Mouse (Mus musculus) adrenal gland, adult 8-10 months (tissue): Measurements from ENCODE around the gene Ttc23l. TPM values are rescaled to one million over a fixed set of nuclear protein-coding genes. Genes with fewer than 3 reads are reported as not detected.
"Not testable (repeated sequence)": the region's sequence is repeated elsewhere in the genome, so short reads cannot be mapped to it uniquely, and the experiment has no call there.

Experiments used
- DNase-seq: peaks from one replicate; pipeline ENCODE4 v3.0.0; 2022
- total RNA-seq, 4 experiments: library from RNA; stranded (reverse); gene quantifications; 2 replicates each; pipeline ENCODE4 v1.2.4; 2022

The Ttc23l gene
- total RNA-seq, 4 experiments from 2014 or later: not detected

GRCm38 (mm10) chr15:10506099-10506498 is 52.4 kb downstream of the Ttc23l start:
- peak; percentile 7 for DNase-seq

DNA sequence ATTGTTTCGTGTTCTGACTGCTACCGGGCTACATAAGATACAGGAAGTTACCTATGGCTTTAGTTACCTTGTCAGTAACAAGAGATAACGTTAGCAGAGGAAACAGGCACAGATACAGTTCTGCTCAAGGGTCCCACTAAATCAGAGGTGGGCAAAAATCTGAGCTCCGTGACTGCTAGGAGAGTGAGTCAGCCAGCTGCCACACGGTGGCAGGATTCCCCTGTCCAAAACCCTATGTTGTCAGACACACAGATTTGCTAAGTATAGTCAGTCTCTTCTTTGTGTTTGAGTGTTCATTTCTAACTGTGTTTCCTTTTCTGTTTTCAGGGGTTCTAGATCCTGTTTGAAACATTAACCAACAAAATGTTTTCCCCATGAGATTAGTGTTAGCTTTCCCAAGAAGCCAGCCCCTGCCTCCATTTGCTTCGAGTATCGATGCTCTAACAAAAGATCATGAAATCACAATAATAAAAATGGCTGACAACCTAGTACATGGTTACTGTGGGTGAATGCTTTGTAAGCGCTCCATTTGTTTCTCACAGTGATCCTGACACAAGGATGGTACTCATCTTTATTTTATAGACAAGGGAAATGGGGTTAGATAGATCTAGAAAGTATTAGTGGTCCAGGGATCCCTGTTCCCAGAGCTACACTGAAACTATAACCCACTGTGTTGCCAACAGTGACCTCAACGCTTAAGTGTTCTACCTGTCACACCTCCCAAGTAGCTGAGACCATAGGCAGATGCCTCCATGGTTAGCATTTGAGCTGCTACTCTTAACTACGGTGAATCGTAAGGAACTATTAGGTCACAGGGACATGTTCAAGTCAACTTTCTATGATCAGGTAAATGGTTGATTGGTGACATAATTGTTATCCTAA is 57.4 kb downstream of the Ttc23l start:
- no peak for DNase-seq

DNA sequence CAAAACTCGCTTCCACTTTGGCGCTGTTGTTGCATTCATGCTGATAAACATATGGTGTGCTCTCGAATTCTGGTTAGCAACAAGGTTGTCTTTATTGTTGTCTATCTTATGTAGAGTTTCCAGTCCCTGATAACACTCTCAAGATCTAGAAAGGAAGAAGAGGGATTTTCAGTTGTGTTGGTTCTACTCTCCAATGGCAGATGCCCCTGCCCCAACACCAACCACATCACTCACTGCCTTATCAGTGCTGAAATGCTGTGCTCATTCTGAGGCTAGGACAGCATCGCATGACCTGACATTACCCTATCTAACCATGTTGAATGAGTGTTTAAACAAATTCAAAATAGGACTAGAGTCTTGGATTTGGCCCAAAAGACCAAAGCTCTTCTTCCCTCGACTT is 58.4 kb downstream of the Ttc23l start:
- no peak for DNase-seq

- no peak for DNase-seq
Measured at GRCm38 (mm10) chr15:10499593-10499992, 58.9 kb downstream of the Ttc23l start.

DNA sequence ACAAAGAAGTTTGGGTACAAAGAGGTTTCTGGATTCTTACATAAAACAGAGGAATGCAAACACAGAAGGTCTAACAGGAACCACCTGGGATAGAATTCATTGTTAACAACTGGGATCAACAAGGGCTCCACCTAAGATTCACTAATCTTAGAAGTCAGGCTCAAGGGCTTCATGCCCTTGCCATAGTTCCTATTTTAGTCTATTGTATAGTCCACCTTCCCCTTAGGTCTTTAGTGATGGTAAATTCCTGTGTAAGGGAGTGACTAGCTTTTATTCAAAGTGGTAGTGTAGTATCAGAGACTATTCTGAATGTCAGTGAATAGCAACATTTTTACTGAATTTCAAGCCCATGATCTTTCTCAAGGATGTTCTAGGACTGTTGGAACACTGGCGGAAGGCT is 61.8 kb downstream of the Ttc23l start:
- not testable (repeated sequence) for DNase-seq

GRCm38 (mm10) chr15:10495944-10496343 is 62.5 kb downstream of the Ttc23l start:
- DNase-seq: no peak

DNA sequence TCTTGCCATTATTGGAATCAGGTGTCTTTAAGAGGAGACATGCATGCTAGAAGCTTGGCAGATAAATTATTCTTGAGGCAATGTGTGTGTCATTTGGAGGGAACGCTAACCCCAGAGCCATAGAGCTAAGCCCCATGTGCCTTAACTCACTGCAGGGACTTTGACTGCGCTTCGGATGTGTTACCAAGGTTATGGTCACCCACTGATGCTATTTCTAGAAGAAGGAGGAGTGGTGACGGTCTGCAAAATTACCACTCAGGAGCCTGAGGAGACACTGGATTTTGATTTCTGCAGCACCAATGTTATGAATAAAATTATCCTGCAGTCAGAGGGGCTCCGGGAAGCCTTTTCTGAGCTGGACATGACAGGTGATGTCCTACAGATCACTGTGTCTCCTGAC is 68.4 kb downstream of the Ttc23l start:
- DNase-seq: no peak

DNA sequence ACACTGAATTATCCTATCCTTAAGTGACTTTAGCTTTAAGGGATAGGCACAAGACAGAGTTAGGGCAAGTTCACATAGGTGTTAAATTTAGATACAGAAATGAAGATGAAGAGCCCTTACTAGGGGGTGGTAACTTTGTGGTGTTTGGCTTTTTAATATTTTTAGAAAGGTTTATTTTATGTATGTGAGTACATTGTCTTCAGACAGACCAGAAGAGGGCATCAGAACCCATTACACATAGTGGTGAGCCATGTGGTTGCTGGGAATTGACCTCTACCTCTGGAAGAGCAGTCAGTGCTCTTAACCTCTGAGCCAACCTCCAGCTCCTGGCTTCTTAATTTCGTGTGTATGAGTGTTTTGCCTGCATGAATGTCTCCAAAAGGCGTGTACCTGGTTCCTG is 71.2 kb downstream of the Ttc23l start:
- DNase-seq: no peak

DNA sequence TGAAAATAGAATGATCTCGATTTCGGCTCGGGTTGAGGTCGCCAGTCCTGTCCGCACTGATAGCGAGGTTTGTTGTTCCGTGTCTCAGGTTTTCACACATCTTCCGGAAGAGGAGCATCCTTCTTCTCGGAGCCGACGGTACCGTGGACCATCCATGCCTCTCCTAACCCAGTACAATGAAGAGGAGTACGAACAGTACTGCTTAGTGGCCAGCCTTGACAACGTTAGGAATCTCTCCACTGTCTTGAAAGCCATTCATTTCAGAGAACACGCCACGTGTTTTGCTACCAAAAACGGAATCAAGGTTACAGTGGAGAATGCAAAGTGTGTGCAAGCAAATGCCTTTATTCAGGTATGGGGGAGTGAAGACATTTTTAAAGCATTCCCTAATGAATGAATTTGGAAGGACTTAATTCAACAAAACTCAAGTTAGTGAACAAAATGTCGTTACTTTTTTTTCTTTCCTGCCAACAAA is 72.1 kb downstream of the Ttc23l start:
- DNase-seq: no peak

DNA sequence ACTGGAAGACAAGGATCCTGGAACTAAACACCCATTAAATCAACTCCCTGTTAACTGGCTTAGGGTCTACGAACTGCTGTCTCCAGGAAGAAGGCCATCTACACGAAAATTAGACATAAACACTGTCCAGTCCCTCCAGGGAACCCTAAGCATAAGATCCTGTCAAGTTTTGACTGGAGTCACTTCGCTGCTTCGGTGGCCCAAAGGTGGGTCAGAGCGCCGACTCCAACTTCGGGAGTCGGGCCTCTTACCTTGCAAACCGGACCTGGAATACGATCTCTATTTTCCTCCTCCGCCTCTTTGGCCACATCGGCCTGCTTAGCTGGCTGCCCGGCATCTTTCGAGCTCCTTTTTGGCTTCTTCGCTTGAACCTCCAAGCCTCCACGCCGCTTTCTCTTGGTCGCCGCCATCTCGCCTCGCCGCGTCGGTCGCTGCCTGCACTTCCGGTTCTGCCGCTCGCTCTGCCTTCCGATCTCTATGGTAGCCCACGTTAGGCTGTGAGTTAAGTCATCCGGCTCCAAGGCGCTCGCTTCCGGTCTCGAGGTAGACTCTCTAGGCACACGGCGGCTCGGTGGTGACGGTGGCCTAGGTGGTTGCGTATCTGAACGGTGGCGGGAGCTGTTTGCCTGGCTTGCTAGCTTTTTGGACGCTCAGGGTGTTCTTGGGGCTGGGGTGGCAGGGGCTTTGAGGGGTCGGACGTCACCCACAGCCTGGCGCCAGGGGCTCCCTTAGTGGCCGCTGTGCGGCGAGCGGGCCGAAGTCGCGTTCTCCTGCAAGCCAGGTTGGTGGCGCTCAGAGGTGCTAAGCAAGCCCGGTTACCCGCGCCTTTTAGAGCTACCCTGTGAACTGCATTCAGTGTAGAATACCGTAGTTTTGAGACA is 72.7 kb downstream of the Ttc23l start, which contains the start of the genes Brix1 and Rad1:
Gene Brix1 (minus strand): TSS at position 464 of the 881 bp plus-strand sequence.
Gene Rad1 (plus strand): TSS at position 535 of the 881 bp plus-strand sequence.
- peak; percentile 93 for DNase-seq

DNA sequence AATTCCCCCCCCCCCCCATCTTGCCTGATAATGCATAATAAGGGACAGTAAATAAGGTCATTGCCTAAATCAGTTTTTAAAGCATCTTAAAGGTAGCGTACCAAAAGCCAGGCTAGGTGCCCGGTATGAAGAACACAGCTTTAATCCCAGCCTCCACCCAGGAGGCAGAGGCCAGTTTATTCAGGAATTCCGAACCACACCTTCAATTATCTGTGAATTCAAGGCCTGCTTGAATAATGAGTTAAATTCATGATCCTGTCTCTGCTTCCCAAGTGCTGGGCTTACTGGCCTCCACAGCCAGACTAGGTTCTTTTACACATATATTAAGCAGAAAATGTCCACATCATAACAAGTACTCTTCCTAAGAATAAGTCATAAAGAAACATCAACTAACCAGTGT is 87.5 kb downstream of the Ttc23l start:
- DNase-seq: no peak

DNA sequence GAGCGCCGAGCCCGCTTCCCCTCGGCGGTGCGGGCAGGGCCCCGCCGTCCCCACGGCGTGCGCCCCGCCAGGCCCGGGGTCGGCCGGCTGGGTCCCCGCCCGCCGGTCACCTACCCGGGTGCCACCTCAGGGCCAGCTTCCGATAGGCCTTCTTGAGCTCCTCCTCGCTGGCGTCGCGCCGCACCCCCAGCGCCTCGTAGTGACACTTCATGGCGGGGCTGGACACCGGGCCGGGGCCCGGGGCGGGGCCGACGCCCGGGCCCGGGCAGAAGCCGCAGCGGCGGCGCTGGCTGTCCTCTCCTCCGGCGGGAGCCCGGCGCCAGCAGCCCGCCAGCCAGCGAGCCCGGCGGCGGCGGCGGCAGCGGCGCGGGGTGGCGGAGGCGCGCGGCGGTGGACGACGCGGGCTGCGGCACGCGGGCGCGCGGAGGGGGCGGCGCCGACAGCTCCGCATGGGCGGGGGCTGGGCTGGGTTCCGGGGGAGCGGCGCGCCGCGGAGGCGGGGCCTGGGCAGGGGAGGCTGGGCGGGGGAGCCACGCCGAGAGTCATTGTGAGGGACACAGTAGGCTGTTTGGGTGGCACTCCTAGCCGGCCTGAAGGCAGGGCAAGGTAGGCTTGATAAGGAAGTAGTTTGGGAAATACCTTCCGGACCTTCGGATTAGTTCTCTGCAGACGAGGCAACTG is 88.2 kb downstream of the Ttc23l start, which contains the start of gene Dnajc21:
Gene Dnajc21 (minus strand): TSS at position 366 of the 681 bp plus-strand sequence.
- DNase-seq: peak; percentile 83

DNA sequence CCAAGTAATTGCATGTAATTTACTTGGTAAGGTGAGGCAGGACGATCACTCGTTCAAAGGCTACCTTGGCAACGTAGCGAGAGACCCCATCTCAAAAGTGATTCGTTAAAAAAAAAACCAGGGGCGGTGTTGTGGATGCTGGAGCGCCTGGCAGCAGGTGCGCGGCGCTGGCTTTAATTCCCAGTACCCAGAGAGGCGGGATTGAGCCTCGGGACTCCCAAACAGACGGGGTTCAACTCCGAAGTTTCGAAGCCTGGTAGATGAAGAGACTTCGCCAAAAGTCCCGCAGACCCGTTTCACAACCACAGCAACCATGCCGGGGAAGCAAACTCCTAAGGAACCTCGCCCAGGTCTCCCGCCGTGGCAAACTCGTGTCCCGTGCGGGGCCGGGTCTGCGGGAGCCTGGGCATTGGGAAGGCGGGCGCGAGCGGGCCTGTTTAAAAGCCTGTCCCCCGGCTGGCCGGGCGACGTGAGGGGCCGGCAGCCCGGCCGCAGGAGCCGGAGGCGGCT is 88.8 kb downstream of the Ttc23l start:
- DNase-seq: peak; percentile 27

DNA sequence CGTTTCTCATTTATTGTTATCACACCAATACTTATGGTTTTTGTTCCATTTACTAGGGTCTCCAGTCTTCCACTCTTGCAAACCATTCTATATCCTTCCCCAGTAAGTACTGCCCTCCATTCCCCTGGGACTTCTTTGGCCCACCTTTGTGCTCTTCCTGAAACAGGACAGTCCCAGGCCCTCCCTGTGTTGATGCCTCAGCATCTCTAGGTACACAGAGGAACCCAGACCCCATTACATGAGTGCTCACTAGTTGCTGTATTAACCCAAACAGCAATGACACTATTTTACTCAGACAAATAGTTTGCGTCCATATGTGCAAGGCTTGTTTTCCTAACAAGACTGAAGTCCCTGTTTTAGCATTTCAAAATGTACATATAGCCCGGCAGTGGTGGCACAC is 89.7 kb downstream of the Ttc23l start:
- DNase-seq: no peak

- DNase-seq: no peak
Measured at GRCm38 (mm10) chr15:10464678-10465077, 93.8 kb downstream of the Ttc23l start.

DNA sequence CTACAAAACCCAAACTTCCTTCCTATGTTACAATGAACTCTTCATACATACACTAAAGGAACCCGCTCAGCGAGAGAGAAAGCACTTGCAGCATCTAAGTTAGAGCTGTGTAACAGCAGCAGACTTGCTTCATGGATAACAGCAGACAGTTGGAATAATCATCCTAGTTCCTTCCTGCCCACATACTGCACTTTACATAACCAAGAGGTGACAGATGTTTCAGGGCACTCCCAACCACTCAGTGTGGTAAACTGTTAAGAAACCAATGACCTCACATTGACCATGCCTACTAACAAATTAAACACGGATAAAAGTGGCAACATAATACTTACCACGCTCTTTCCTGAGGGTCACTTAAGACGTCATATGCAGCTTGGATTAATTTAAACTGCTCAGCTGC is 94.9 kb downstream of the Ttc23l start:
- no peak for DNase-seq

- DNase-seq: no peak
Measured at GRCm38 (mm10) chr15:10460986-10461385, 97.5 kb downstream of the Ttc23l start.

Other genes starting within 250 kb of the Ttc23l start
- 1 to 10 TPM in 2 of 4 experiments, not detected in 2; 1.3 to 1.9 TPM for gene Gm21973, start 233.3 kb downstream of the Ttc23l start, total RNA-seq
- gene Agxt2, start 200.1 kb downstream of the Ttc23l start, total RNA-seq: 1 to 10 TPM in 3 of 4 experiments, under 1 TPM in 1; 0.35 to 6.2 (median 3.1) TPM
- 10 to 100 TPM; 26.4 to 36.0 (median 30.5) TPM for gene Dnajc21, start 88.2 kb downstream of the Ttc23l start, total RNA-seq
- 10 to 100 TPM; 42.7 to 57.4 (median 48.8) TPM for gene Brix1, start 72.7 kb downstream of the Ttc23l start, total RNA-seq
- gene Rad1, start 72.7 kb downstream of the Ttc23l start, total RNA-seq: 10 to 100 TPM; 14.3 to 21.8 (median 16.8) TPM
- 10 to 100 TPM; 23.7 to 42.1 (median 28.6) TPM for gene Rai14, start 156.0 kb upstream of the Ttc23l start, total RNA-seq